Mouse (Mus musculus) kidney, postnatal 0 days (tissue): ENCODE results near the gene Cyp1a2. TPM values are rescaled to one million over a fixed set of nuclear protein-coding genes. Genes with fewer than 3 reads are reported as not detected.

ENCODE experiments used
- ATAC-seq: fragments of 200-750 bp; cut with Nextera tagmentation; replicated peaks from 2 replicates; pipeline ENCODE4 v1.8.0; 2017; ENCODE audit warnings: low read depth, moderate number of reproducible peaks, moderate TSS enrichment, moderate library complexity; ENCODE audit not compliant: low FRiP score
- DNase-seq: peaks from one replicate; pipeline ENCODE4 v3.0.0-alpha.2; 2016; ENCODE audit warnings: low spot score
- H3K27ac ChIP-seq: fragments of 300-500 bp; sonication (generic); 2 replicates; pipeline ENCODE4 v1.5.1; 2014; ENCODE audit warnings: mild to moderate bottlenecking
- H3K27me3 ChIP-seq: fragments of 300-500 bp; sonication (generic); 2 replicates; pipeline ENCODE4 v1.6.1; 2014; ENCODE audit warnings: low read length, mixed read lengths; ENCODE audit not compliant: insufficient read depth
- H3K36me3 ChIP-seq: fragments of 300-500 bp; sonication (generic); 2 replicates; pipeline ENCODE4 v1.6.1; 2014; ENCODE audit warnings: low read length, mixed read lengths; ENCODE audit not compliant: insufficient read depth
- H3K4me1 ChIP-seq: fragments of 300-500 bp; sonication (generic); replicated peaks from 2 replicates; pipeline ENCODE4 v1.6.1; 2014; ENCODE audit warnings: antibody characterized with exemption, low read length, mixed read lengths; ENCODE audit not compliant: insufficient read depth
- H3K4me2 ChIP-seq: fragments of 300-500 bp; sonication (generic); 2 replicates; pipeline ENCODE4 v1.6.1; 2014; ENCODE audit warnings: mild to moderate bottlenecking, low read length, moderate library complexity, mixed read lengths
- H3K4me3 ChIP-seq: fragments of 300-500 bp; sonication (generic); replicated peaks from 2 replicates; pipeline ENCODE4 v1.5.1; 2014; ENCODE audit warnings: low read depth, low read length
- H3K9ac ChIP-seq: fragments of 300-500 bp; sonication (generic); 2 replicates; pipeline ENCODE4 v1.6.1; 2014; ENCODE audit warnings: low read depth, low read length
- H3K9me3 ChIP-seq: fragments of 300-500 bp; sonication (generic); replicated peaks from 2 replicates; pipeline ENCODE4 v1.6.1; 2016; ENCODE audit warnings: low read length, inconsistent platforms, mixed read lengths
- CTCF ChIP-seq: IDR thresholded peaks from 2 replicates; pipeline ENCODE4 v1.5.1; 2016; ENCODE audit warnings: antibody characterized with exemption, low read depth, mild to moderate bottlenecking, moderate library complexity
- WGBS: fragments of 180-500 bp; shearing (Covaris S2); extraction: QIAGEN DNeasy Blood & Tissue Kit; methylation state at CpG from one replicate; pipeline ENCODE4 v1.1.7; 2014; 5-methylcytosine and 5-hydroxymethylcytosine counted together
- polyA plus RNA-seq: library from polyadenylated mRNA; unstranded; fragments of >200 nt; fragmentation: Nextera tagmentation; extraction: Ambion mirVana; gene quantifications from 2 replicates; pipeline ENCODE4 v1.2.1, GENCODE M21; 2015

The Cyp1a2 gene
- polyA plus RNA-seq, 1 experiment from 2014 or later, result not detected

GRCm38 (mm10) chr9:57644944-57645893, 38.3 kb downstream of the Cyp1a2 start:
- peak overlapping the region; percentile 73 for H3K4me2 ChIP-seq
- no peaks in the 10 kb centered on the region for H3K9me3 ChIP-seq
- H3K36me3 ChIP-seq, result no peaks in the 10 kb centered on the region
- WGBS, result under 1% methylated on average over 70 of the region's 85 CpGs
- H3K4me3 ChIP-seq, result peak overlapping the region; percentile 98
- peak overlapping the region; percentile 97 for H3K27ac ChIP-seq
- peak; percentile 83 for ATAC-seq
- TF ChIP-seq CTCF, result peak; percentile 82
- peaks cover 25% of the 10 kb centered on the region for H3K4me1 ChIP-seq
- peak; percentile 95 for DNase-seq
- H3K27me3 ChIP-seq, result no peaks in the 10 kb centered on the region
- peak overlapping the region; percentile 99 for H3K9ac ChIP-seq

GRCm38 (mm10) chr9:57644442-57644943, 39.0 kb downstream of the Cyp1a2 start:
- WGBS, result under 1% methylated on average over 18 of the region's 18 CpGs

GRCm38 (mm10) chr9:57643856-57644180, 39.7 kb downstream of the Cyp1a2 start:
- Histone ChIP-seq H3K36me3 (no peaks in the 10 kb centered on the region), H3K27ac (peak overlapping the region; percentile 47; the same call in 1 of the 2 replicates), H3K9me3 (no peaks in the 10 kb centered on the region), H3K4me2 (peak overlapping the region; percentile 73), H3K4me1 (peaks cover 39% of the 10 kb centered on the region), H3K27me3 (no peaks in the 10 kb centered on the region), H3K4me3 (peak overlapping the region; percentile 98), H3K9ac (peak overlapping the region; percentile 99; the same call in 1 of the 2 replicates)
- ATAC-seq (no peak), DNase-seq (no peak)
- no peak for TF ChIP-seq CTCF
- 13% methylated on average over 7 of the region's 7 CpGs for WGBS

More at GRCm38 (mm10) chr9:57644442-57644943, 39.0 kb downstream of the Cyp1a2 start:
- ATAC-seq, result no peak; the same call in 1 of the 2 replicates
- H3K27ac ChIP-seq, result peak overlapping the region; percentile 97
- peak overlapping the region; percentile 98 for H3K4me3 ChIP-seq
- H3K4me2 ChIP-seq, result peak overlapping the region; percentile 73
- H3K4me1 ChIP-seq, result peaks cover 32% of the 10 kb centered on the region
- DNase-seq, result no peak
- H3K27me3 ChIP-seq, result no peaks in the 10 kb centered on the region
- no peaks in the 10 kb centered on the region for H3K36me3 ChIP-seq
- H3K9ac ChIP-seq, result peak overlapping the region; percentile 99
- no peak for TF ChIP-seq CTCF
- no peaks in the 10 kb centered on the region for H3K9me3 ChIP-seq

GRCm38 (mm10) chr9:57643169-57643855, 40.2 kb downstream of the Cyp1a2 start:
- WGBS, result 44% methylated on average over 9 of the region's 9 CpGs
- H3K4me3 ChIP-seq, result peak overlapping the region; percentile 98
- H3K27me3 ChIP-seq, result no peaks in the 10 kb centered on the region
- H3K4me2 ChIP-seq, result peak overlapping the region; percentile 73
- peak overlapping the region; percentile 99; the same call in 1 of the 2 replicates for H3K9ac ChIP-seq
- H3K9me3 ChIP-seq, result no peaks in the 10 kb centered on the region
- no peak for DNase-seq
- TF ChIP-seq CTCF, result no peak
- no peaks in the 10 kb centered on the region for H3K36me3 ChIP-seq
- H3K4me1 ChIP-seq, result peaks cover 44% of the 10 kb centered on the region
- peak overlapping the region; percentile 47; the same call in 1 of the 2 replicates for H3K27ac ChIP-seq
- no peak for ATAC-seq

- DNase-seq (no peak), ATAC-seq (no peak)
- Histone ChIP-seq H3K4me2 (0 out of 2 replicates have a peak overlapping the region, but pooled peaks have one; percentile 73), H3K4me3 (no peak overlapping the region), H3K9me3 (no peaks in the 10 kb centered on the region), H3K36me3 (no peaks in the 10 kb centered on the region), H3K27me3 (no peaks in the 10 kb centered on the region), H3K9ac (no peak overlapping the region), H3K27ac (no peak overlapping the region), H3K4me1 (peaks cover 57% of the 10 kb centered on the region)
- TF ChIP-seq CTCF, result no peak
- WGBS, result 81% methylated on average over 13 of the region's 13 CpGs
These were observed 41.5 kb downstream of the Cyp1a2 start for GRCm38 (mm10) chr9:57641775-57642550.
